Mouse (Mus musculus) liver, embryonic 14.5 days (tissue): ENCODE results near the gene Cand1.

Experiments used
- CTCF ChIP-seq: IDR thresholded peaks from 2 replicates; pipeline ENCODE4 v1.5.1; 2016; ENCODE audit warnings: antibody characterized with exemption, low read depth, control low read depth
- EP300 ChIP-seq: IDR thresholded peaks from 2 replicates; pipeline ENCODE4 v1.6.1; 2016; ENCODE audit warnings: antibody characterized with exemption, low read depth

- TF ChIP-seq CTCF (no peak), EP300 (no peak)
Observed at GRCm38 (mm10) chr10:119270384-119270985, 30.6 kb upstream of the Cand1 start.
